Mouse (Mus musculus) liver, adult 2 months (tissue): ENCODE results near the gene Rgs7bp.

Experiments
- CTCF ChIP-seq: fragments of 200-500 bp; IDR thresholded peaks from 2 replicates; pipeline ENCODE4 v1.5.1; 2011; ENCODE audit warnings: low read depth, low read length, control low read depth
- POLR2A ChIP-seq: fragments of 200-500 bp; IDR thresholded peaks from 2 replicates; pipeline ENCODE4 v1.6.1; 2011; ENCODE audit warnings: low read length, control low read depth; ENCODE audit not compliant: insufficient read depth; ENCODE audit errors: extremely low read depth

GRCm38 (mm10) chr13:104931635-104932532, 122.8 kb downstream of the Rgs7bp start:
- TF ChIP-seq POLR2A (no peak), CTCF (no peak)
